Mouse (Mus musculus) left cerebral cortex, adult 2 months (tissue): ENCODE measurements around the gene Ralgapb. TPM values are rescaled to one million over a fixed set of nuclear protein-coding genes. Genes with fewer than 3 reads are reported as not detected.

ENCODE experiments used
- DNase-seq, 2 experiments: peaks; one replicate each; pipeline ENCODE4 v3.0.0; 2021 to 2022; ENCODE audit warnings: low spot score in 2 of 2, mixed read lengths in 1 of 2; ENCODE audit errors: extremely low spot score in 1 of 2
- H3K27ac ChIP-seq: fragments of 200-600 bp; 2 replicates; pipeline ENCODE4 v1.8.1; 2022
- H3K4me3 ChIP-seq: fragments of 200-600 bp; 2 replicates; pipeline ENCODE4 v1.8.1; 2022
- CTCF ChIP-seq: fragments of 200-600 bp; IDR thresholded peaks from 2 replicates; pipeline ENCODE4 v1.8.1; 2022; ENCODE audit warnings: antibody characterized with exemption, mild to moderate bottlenecking, moderate library complexity
- intact Hi-C: fragments of 180-260 bp; cut with DNase I; formaldehyde crosslinking; loops from one replicate; pipeline ENCODE4 v1.15.1; 2025
- total RNA-seq, 2 experiments: library from RNA; stranded (reverse); gene quantifications; 2 replicates each; pipeline ENCODE4 v1.2.3; 2021

Ralgapb gene
- total RNA-seq, 2 experiments from 2014 or later = 114 to 115 TPM

GRCm38 (mm10) chr2:158501836-158502812, 92.5 kb downstream of the Ralgapb start, which contains the start of gene Adig:
Adig (plus strand) TSS chr2:158502612.
- no peak within 1 kb of the TSS for H3K4me3 ChIP-seq
- TF ChIP-seq CTCF = no peak
- intact Hi-C loops = no loop called here
- H3K27ac ChIP-seq = no peak within 1 kb of the TSS
- no peak for DNase-seq

GRCm38 (mm10) chr2:158503226-158503625, 93.6 kb downstream of the Ralgapb start:
- H3K27ac ChIP-seq = no peak overlapping the region
- no peak for TF ChIP-seq CTCF
- H3K4me3 ChIP-seq = no peak overlapping the region
- DNase-seq = no peak
- intact Hi-C loops = no loop called here

- no peak overlapping the region for H3K4me3 ChIP-seq
- no peak for TF ChIP-seq CTCF
- intact Hi-C loops = no loop called here
- no peak overlapping the region for H3K27ac ChIP-seq
- DNase-seq = no peak
Measured at GRCm38 (mm10) chr2:158503671-158504070, 94.0 kb downstream of the Ralgapb start.

- no peak for TF ChIP-seq CTCF
- no peak overlapping the region for H3K4me3 ChIP-seq
- intact Hi-C loops = no loop called here
- DNase-seq = no peak
- H3K27ac ChIP-seq = no peak overlapping the region
Measured at GRCm38 (mm10) chr2:158506475-158506874, 96.8 kb downstream of the Ralgapb start.

- no peak overlapping the region for H3K27ac ChIP-seq
- DNase-seq = no peak
- no peak overlapping the region for H3K4me3 ChIP-seq
- intact Hi-C loops = no loop called here
- TF ChIP-seq CTCF = no peak
Measured at GRCm38 (mm10) chr2:158507046-158507445, 97.4 kb downstream of the Ralgapb start.

- no peak overlapping the region for H3K27ac ChIP-seq
- no peak for DNase-seq
- no peak overlapping the region for H3K4me3 ChIP-seq
- TF ChIP-seq CTCF = no peak
- intact Hi-C loops = no loop called here
Measured at GRCm38 (mm10) chr2:158510665-158511064, 101.0 kb downstream of the Ralgapb start.

- no peak within 1 kb of the TSS for H3K4me3 ChIP-seq
- intact Hi-C loops = no loop called here
- H3K27ac ChIP-seq = no peak within 1 kb of the TSS
- no peak for TF ChIP-seq CTCF
- DNase-seq = no peak
Measured at GRCm38 (mm10) chr2:158512528-158512927, 102.9 kb downstream of the Ralgapb start, which contains the start of gene Arhgap40. Arhgap40 (plus strand) TSS chr2:158512796.

- Histone ChIP-seq H3K4me3 (no peak overlapping the region), H3K27ac (no peak overlapping the region)
- intact Hi-C loops = no loop called here
- TF ChIP-seq CTCF = no peak
- no peak for DNase-seq
Measured at GRCm38 (mm10) chr2:158513821-158514336, 104.2 kb downstream of the Ralgapb start.

- TF ChIP-seq CTCF = no peak
- H3K4me3 ChIP-seq = no peak overlapping the region
- intact Hi-C loops = no loop called here
- no peak overlapping the region for H3K27ac ChIP-seq
- DNase-seq = no peak
Measured at GRCm38 (mm10) chr2:158518583-158518982, 108.9 kb downstream of the Ralgapb start.

- no peak overlapping the region for H3K27ac ChIP-seq
- no peak for DNase-seq
- TF ChIP-seq CTCF = no peak
- H3K4me3 ChIP-seq = no peak overlapping the region
- intact Hi-C loops = no loop called here
Measured at GRCm38 (mm10) chr2:158519071-158519470, 109.4 kb downstream of the Ralgapb start.

- DNase-seq = no peak
- intact Hi-C loops = no loop called here
- no peak for TF ChIP-seq CTCF
- Histone ChIP-seq H3K27ac (no peak overlapping the region), H3K4me3 (no peak overlapping the region)
Measured at GRCm38 (mm10) chr2:158519800-158520199, 110.2 kb downstream of the Ralgapb start.

- no peak for DNase-seq
- no peak for TF ChIP-seq CTCF
- Histone ChIP-seq H3K4me3 (no peak overlapping the region), H3K27ac (no peak overlapping the region)
- intact Hi-C loops = no loop called here
Measured at GRCm38 (mm10) chr2:158523060-158523459, 113.4 kb downstream of the Ralgapb start.
